Mouse (Mus musculus) kidney, postnatal 25 days (tissue): ENCODE measurements around the gene Card10.

ENCODE experiments used
- DNase-seq, 2 experiments: peaks; one replicate each; pipeline ENCODE4 v3.0.0; 2021; ENCODE audit warnings: mixed read lengths in 2 of 2

Card10 gene

DNA sequence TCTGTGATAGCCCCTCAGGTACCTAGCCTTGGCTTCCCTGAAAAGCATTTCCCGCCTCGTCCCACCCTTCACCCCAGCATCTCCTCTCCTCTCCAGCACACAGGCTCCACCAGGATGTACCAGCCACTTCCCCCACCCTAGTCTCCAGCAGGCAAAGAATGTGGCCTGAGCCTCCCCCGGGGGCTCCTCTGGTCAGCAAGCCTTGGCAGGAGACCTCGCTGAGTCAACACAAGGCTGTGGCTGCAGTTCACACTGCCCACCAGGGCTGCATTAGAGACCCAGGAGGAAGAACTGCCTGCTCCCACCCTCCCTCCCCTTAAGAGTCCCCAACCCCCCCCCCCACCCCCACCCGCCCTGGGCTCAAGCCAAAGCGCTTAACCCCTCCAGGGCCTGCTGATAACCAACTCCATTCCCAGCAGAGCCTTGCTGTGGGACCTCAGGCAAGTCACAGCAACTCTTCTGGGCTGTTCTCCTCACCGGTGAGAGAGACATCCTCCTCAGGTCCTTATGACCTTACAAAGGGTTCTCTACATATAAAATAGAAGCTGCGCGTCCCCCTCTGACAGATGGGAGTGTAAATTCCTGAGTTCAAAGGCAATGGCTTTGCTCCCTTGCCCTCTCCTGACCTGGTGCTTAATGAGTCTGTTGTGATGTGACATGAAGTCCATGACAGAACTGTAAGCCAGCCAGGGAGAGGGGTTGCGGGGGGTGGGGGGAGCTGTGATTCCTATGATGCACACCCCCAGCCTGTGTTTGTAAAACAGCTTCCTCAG, 31.6 kb upstream of the Card10 start:
- DNase-seq = peak; percentile 50 to 79

- DNase-seq = peak in 1 of 2 experiments; percentile 46
Observed at GRCm38 (mm10) chr15:78833582-78833981, 30.7 kb upstream of the Card10 start.

- DNase-seq = peak; percentile 78 to 92
Observed at GRCm38 (mm10) chr15:78832701-78833123, 29.9 kb upstream of the Card10 start.

DNA sequence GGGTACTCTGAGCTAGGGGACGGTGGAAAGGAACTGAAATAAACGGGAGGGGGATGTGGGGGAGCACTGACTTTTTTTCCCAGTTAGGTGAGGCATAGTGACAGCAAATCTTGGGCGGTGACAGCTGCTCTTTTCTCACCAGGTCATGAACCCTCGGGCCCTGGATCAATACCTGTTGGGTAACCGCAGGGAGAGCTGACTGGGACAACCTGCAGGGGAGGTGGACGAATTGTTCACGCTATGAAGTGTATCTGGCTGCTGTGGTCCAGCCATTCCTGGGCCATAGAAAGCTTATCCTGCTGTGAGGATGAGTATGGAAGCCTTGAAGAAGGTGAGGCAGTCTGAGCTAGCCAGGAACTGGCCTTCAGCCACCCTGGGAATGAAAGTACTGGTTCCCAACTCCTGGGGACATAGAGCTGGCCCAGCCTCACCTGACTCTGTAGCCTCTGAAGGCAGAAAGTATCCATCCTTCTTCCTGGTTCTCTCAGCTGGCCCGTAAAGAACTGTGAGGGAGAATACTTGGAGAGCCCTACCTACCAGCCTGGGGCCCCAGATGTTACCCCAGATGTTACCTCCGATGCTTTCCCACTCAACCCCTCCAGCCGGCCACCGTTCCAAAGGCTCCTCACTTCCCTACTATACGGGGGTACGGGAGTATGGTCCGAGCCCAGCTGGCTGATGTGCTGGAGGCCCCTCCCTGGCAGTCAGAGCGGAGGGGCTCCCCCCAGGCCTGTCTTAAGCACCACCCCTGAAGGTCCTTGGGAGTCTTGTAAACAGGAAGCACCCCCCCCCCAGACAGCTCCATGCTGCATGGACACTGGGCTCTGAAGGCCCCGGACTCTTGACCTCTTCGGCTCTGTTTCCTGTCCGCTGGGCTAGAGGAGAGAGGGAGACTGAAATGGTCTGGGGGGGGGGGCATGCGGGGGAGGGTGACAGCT, 29.1 kb upstream of the Card10 start:
- DNase-seq = peak; percentile 79 to 93

GRCm38 (mm10) chr15:78830742-78831719, 28.2 kb upstream of the Card10 start:
- peak in 1 of 2 experiments; percentile 75 for DNase-seq

DNA sequence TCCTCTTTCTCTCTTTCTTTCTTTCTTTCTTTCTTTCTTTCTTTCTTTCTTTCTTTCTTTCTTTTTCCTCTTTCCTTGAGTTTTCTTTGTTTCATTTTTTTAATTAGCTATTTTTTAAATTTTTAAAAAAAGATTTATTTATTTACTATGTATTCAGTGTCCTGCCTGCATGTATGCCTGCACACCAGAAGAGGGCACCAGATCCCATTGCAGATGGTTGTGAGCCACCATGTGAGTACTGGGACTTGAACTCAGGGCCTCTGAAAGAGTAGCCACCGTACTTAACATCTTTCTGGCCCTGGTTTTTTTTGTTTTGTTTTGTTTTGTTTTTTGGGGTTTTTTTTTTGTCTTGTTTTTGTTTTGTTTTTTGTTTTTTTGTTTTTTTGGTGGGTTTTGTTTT, 26.8 kb upstream of the Card10 start:
- DNase-seq = no peak

DNA sequence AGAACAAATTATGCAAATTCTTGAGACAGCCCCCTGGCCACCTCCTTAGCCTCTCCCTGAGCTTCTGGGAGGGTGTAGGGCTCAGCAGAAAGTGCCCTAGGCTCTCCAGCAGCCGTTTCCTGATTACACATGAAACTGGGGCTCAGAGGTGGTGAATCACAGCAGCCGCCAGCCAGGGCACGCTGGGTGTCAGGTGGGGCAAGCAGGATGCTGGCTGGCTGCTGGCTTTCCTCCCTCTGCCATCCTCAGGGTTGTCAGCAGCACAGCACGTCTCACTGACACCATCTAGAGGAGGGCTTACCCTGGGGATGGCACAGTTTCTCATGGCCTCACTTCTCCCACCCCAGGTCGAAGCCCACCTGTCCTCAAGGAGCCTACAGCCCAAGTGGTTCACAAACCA, 25.5 kb upstream of the Card10 start:
- DNase-seq = no peak

GRCm38 (mm10) chr15:78826213-78827204, 23.7 kb upstream of the Card10 start:
- DNase-seq = peak; percentile 84 to 85

- DNase-seq = no peak
Observed at GRCm38 (mm10) chr15:78816074-78816391, 13.2 kb upstream of the Card10 start.

GRCm38 (mm10) chr15:78815314-78816073, 12.7 kb upstream of the Card10 start:
- DNase-seq = no peak

DNA sequence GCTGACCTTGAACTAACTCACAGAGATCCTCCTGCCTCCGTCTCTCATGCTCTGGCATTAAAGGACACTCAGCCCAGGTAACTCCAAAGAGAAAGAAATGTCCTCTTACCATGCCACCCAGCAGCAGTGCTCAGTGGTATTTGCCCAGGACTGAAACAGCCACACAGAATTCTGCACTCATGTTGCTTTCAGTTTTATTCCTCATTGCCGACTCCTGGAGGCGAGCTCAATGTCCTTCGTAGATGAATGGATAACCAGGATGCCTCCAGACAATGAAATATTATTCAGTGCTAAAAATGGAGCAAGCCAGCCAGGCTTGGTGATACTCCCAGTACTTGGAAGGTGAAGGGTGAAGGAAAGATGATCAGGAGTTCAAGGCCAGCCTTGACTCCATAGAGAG, 10.8 kb upstream of the Card10 start:
- no peak for DNase-seq

- DNase-seq = no peak
Observed at GRCm38 (mm10) chr15:78810146-78810545, 7.3 kb upstream of the Card10 start.

- DNase-seq = no peak
Observed at GRCm38 (mm10) chr15:78809739-78810138, 6.9 kb upstream of the Card10 start.

- DNase-seq = no peak
Observed at GRCm38 (mm10) chr15:78808980-78809379, 6.1 kb upstream of the Card10 start.

DNA sequence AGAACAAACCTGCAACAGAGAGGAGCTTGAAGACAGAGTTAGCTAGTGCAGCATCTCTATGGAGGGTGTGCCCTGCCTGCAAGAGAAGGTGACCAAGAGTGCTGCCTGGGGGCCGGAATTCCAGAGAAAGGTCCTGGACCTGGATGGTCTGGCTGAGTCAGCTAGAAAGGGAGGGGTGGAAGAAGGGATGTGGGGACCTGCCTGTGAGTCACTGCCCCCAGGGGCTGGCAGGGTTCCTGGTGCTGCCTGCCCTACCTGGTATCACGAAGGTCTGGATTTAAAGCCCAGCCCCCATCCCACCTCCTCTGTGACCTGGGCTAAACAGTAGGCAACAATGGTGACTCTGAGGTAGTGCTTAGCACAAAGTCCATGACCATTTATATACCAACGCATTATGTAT, 4.3 kb upstream of the Card10 start:
- DNase-seq = peak; percentile 34 to 70

DNA sequence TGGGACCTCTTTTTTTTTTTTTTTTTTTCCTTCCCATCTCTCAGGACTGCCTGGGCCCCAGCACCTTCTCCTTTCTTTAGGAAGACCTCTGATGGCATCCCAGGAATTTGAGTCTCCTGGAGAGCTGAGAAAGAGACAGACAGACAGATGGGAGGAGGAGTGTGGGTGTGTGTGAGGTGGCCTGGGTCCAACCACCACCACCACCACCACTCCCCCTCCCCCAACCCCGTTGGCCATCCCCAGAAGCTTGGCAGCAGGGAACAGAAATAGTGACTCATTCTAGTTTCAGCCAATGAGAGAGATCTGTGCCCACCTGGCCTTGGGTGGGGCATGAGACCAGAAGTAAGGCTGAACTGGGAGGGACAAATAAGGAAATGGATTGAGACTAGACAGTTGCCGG, 3.8 kb upstream of the Card10 start:
- no peak for DNase-seq

- DNase-seq = no peak
Observed at GRCm38 (mm10) chr15:78805351-78805750, 2.5 kb upstream of the Card10 start.

- peak; percentile 69 to 88 for DNase-seq
Observed at GRCm38 (mm10) chr15:78804326-78804725, 1.5 kb upstream of the Card10 start.

DNA sequence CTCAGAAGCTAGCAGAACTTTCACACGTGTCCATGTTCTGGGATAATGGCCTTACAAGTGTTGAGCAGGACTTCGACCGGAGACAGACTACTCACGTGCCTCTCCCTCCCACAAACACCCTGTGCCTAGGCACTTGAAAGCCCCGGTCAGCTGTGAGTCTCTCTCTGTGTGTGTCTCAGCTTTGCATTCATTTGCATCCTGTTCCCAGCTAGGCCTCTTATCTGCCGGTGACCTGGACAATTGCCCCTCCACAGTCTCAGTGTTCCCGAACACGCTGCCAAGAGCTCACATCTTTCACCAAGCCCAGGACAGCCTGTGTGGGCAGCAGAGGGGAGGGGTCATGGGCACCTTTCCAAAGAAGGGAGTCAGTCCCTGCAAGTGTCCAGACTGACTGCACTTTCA, 658 bp upstream of the Card10 start:
- peak; percentile 83 to 91 for DNase-seq

DNA sequence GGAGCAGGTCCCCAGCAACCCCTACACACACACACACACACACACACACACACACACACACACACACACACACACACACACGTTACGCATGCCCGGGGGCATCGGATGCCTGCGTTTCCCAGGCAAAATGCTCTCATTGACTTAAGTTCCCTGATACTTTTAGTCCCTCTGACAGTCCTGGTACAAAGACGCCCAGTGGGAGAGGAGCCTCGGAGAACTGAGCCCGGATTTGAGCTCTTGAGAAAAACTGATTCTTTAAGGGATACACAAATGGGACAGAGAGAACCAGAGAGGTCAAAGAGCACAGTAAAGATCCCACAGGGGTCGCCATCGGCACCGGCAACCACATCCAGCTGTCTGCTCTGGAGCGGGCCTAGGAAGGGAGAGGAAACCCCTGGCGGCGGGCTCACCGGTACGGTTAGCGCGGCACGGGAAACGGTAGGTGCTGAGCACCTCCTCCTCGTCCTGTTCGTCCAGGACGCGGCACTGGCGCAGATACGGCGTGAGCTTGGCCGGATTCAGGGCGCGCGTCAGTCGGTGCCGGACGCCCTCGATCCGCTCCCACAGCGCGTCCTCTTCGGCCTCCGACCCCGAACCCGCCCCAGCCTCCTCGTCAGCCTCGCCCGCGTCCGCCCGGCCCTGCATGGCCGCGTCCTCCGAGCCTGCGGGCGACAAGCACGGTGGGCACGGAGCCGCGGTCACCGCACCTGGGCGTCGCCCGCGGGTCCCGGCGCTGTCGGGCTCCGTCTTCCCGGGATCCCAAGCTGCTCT, 686 bp downstream of the Card10 start:
- peak; percentile 54 to 66 for DNase-seq
